Mouse (Mus musculus) forebrain, embryonic 11.5 days (tissue): Measurements from ENCODE around the gene Lamb2. TPM values are rescaled to one million over a fixed set of nuclear protein-coding genes. Genes with fewer than 3 reads are reported as not detected.
A peak's percentile ranks its signal among the peaks of the same experiment; 100 is the strongest.

Experiments
- ATAC-seq: fragments of 200-750 bp; cut with Nextera tagmentation; replicated peaks from 2 replicates; pipeline ENCODE4 v1.8.0; 2017; ENCODE audit warnings: moderate TSS enrichment; ENCODE audit not compliant: low FRiP score
- DNase-seq: peaks from one replicate; pipeline ENCODE4 v3.0.0-alpha.2; 2017; ENCODE audit warnings: low spot score
- H3K27ac ChIP-seq: fragments of 300-500 bp; sonication (generic); 2 replicates; pipeline ENCODE4 v1.5.1; 2014; ENCODE audit warnings: low read depth, low read length
- H3K27me3 ChIP-seq: fragments of 300-500 bp; sonication (generic); 2 replicates; pipeline ENCODE4 v1.6.1; 2014; ENCODE audit warnings: mild to moderate bottlenecking, low read length, mixed read lengths; ENCODE audit not compliant: control insufficient read depth, insufficient read depth
- H3K36me3 ChIP-seq: fragments of 300-500 bp; sonication (generic); 2 replicates; pipeline ENCODE4 v1.6.1; 2014; ENCODE audit warnings: mild to moderate bottlenecking, low read length, moderate library complexity, mixed read lengths; ENCODE audit not compliant: control insufficient read depth, insufficient read depth
- H3K4me1 ChIP-seq: fragments of 300-500 bp; sonication (generic); replicated peaks from 2 replicates; pipeline ENCODE4 v1.6.1; 2014; ENCODE audit warnings: low read length, mixed read lengths; ENCODE audit not compliant: control insufficient read depth, insufficient read depth
- H3K4me2 ChIP-seq: fragments of 300-500 bp; sonication (generic); 2 replicates; pipeline ENCODE4 v1.6.1; 2014; ENCODE audit warnings: low read depth, mild to moderate bottlenecking, low read length, moderate library complexity, mixed read lengths; ENCODE audit not compliant: severe bottlenecking
- H3K4me3 ChIP-seq: fragments of 300-500 bp; sonication (generic); 2 replicates; pipeline ENCODE4 v1.5.1; 2014; ENCODE audit warnings: low read depth, low read length
- H3K9ac ChIP-seq: fragments of 300-500 bp; sonication (generic); 2 replicates; pipeline ENCODE4 v1.6.1; 2014; ENCODE audit warnings: low read length
- H3K9me3 ChIP-seq: fragments of 300-500 bp; sonication (generic); 2 replicates; pipeline ENCODE4 v1.6.1; 2016; ENCODE audit warnings: low read length, mixed read lengths; ENCODE audit not compliant: control insufficient read depth
- WGBS: fragments of 180-500 bp; shearing (Covaris S2); extraction: QIAGEN DNeasy Blood & Tissue Kit; methylation state at CpG from one replicate; pipeline ENCODE4 v1.1.7; 2014; 5-methylcytosine and 5-hydroxymethylcytosine counted together
- polyA plus RNA-seq: library from polyadenylated mRNA; unstranded; fragments of >200 nt; fragmentation: Nextera tagmentation; extraction: Ambion mirVana; gene quantifications from 2 replicates; pipeline ENCODE4 v1.2.1, GENCODE M21; 2014

Lamb2 gene
- polyA plus RNA-seq, 1 experiment from 2014 or later, result 40.9 TPM

- Histone ChIP-seq H3K4me2 (peak overlapping the region; percentile 95), H3K27me3 (no peaks in the 10 kb centered on the region), H3K36me3 (peaks cover 3% of the 10 kb centered on the region; the same call in 1 of the 2 replicates), H3K4me3 (peak overlapping the region; percentile 19), H3K27ac (peak overlapping the region; percentile 88), H3K9ac (peak overlapping the region; percentile 47), H3K4me1 (peaks cover 22% of the 10 kb centered on the region), H3K9me3 (no peaks in the 10 kb centered on the region)
- 54% methylated on average over 21 of the region's 21 CpGs for WGBS
- DNase-seq (peak; percentile 81), ATAC-seq (peak; percentile 74)
Measured at GRCm38 (mm10) chr9:108450292-108451169, 29.0 kb upstream of the Lamb2 start.

- H3K36me3 ChIP-seq, result peaks cover 3% of the 10 kb centered on the region; the same call in 1 of the 2 replicates
- peaks cover 22% of the 10 kb centered on the region for H3K4me1 ChIP-seq
- no peak for ATAC-seq
- peak; percentile 56 for DNase-seq
- WGBS, result 83% methylated on average over 6 of the region's 6 CpGs
- H3K9me3 ChIP-seq, result no peaks in the 10 kb centered on the region
- H3K27me3 ChIP-seq, result no peaks in the 10 kb centered on the region
- H3K27ac ChIP-seq, result peak overlapping the region; percentile 88
- H3K4me2 ChIP-seq, result peak overlapping the region; percentile 95
- no peak overlapping the region; the same call in 1 of the 2 replicates for H3K9ac ChIP-seq
- peak overlapping the region; percentile 19; the same call in 1 of the 2 replicates for H3K4me3 ChIP-seq
Measured at GRCm38 (mm10) chr9:108451170-108451493, 28.4 kb upstream of the Lamb2 start.

- no peak for DNase-seq
- Histone ChIP-seq H3K9ac (peak overlapping the region; percentile 68), H3K27me3 (no peaks in the 10 kb centered on the region), H3K9me3 (no peaks in the 10 kb centered on the region), H3K4me3 (peak overlapping the region; percentile 55), H3K27ac (peak overlapping the region; percentile 5; the same call in 1 of the 2 replicates), H3K36me3 (peaks cover 3% of the 10 kb centered on the region; the same call in 1 of the 2 replicates), H3K4me2 (peak overlapping the region; percentile 95), H3K4me1 (peaks cover 22% of the 10 kb centered on the region)
- 46% methylated on average over 6 of the region's 6 CpGs for WGBS
- no peak for ATAC-seq
Measured at GRCm38 (mm10) chr9:108451519-108452160, 27.9 kb upstream of the Lamb2 start.

- no peaks in the 10 kb centered on the region for H3K9me3 ChIP-seq
- no peaks in the 10 kb centered on the region for H3K27me3 ChIP-seq
- peak; percentile 73 for ATAC-seq
- DNase-seq, result peak; percentile 97
- peaks cover 3% of the 10 kb centered on the region; the same call in 1 of the 2 replicates for H3K36me3 ChIP-seq
- peaks cover 22% of the 10 kb centered on the region for H3K4me1 ChIP-seq
- peak overlapping the region; percentile 95 for H3K4me2 ChIP-seq
- WGBS, result under 1% methylated on average over 40 of the region's 40 CpGs
- peak overlapping the region; percentile 5; the same call in 1 of the 2 replicates for H3K27ac ChIP-seq
- peak overlapping the region; percentile 55 for H3K4me3 ChIP-seq
- H3K9ac ChIP-seq, result peak overlapping the region; percentile 68
Measured at GRCm38 (mm10) chr9:108452291-108452906, 27.1 kb upstream of the Lamb2 start.

GRCm38 (mm10) chr9:108452911-108453310, 26.6 kb upstream of the Lamb2 start:
- Histone ChIP-seq H3K4me2 (peak overlapping the region; percentile 95), H3K4me1 (peaks cover 22% of the 10 kb centered on the region), H3K36me3 (peaks cover 3% of the 10 kb centered on the region; the same call in 1 of the 2 replicates), H3K27ac (no peak overlapping the region), H3K4me3 (peak overlapping the region; percentile 55), H3K9ac (peak overlapping the region; percentile 68), H3K27me3 (no peaks in the 10 kb centered on the region), H3K9me3 (no peaks in the 10 kb centered on the region)
- no peak for ATAC-seq
- 50% methylated on average over 6 of the region's 6 CpGs for WGBS
- DNase-seq, result no peak

- no peak for ATAC-seq
- WGBS, result 81% methylated on average over 4 of the region's 4 CpGs
- no peak for DNase-seq
- H3K4me2 ChIP-seq, result no peak overlapping the region
- peaks cover 22% of the 10 kb centered on the region for H3K4me1 ChIP-seq
- no peaks in the 10 kb centered on the region for H3K9me3 ChIP-seq
- H3K27me3 ChIP-seq, result no peaks in the 10 kb centered on the region
- H3K36me3 ChIP-seq, result no peaks in the 10 kb centered on the region
- no peak overlapping the region for H3K4me3 ChIP-seq
- no peak overlapping the region for H3K27ac ChIP-seq
- no peak overlapping the region for H3K9ac ChIP-seq
Measured at GRCm38 (mm10) chr9:108453458-108453857, 26.1 kb upstream of the Lamb2 start.

- 85% methylated on average over 6 of the region's 6 CpGs for WGBS
- Histone ChIP-seq H3K27me3 (no peaks in the 10 kb centered on the region), H3K36me3 (no peaks in the 10 kb centered on the region), H3K4me3 (no peak overlapping the region), H3K27ac (no peak overlapping the region), H3K4me1 (peaks cover 17% of the 10 kb centered on the region), H3K4me2 (no peak overlapping the region), H3K9me3 (no peaks in the 10 kb centered on the region), H3K9ac (no peak overlapping the region)
- ATAC-seq, result no peak
- no peak for DNase-seq
Measured at GRCm38 (mm10) chr9:108454429-108454828, 25.1 kb upstream of the Lamb2 start.

GRCm38 (mm10) chr9:108455747-108456571, 23.6 kb upstream of the Lamb2 start:
- 83% methylated on average over 12 of the region's 12 CpGs for WGBS
- no peak overlapping the region for H3K4me2 ChIP-seq
- DNase-seq (no peak), ATAC-seq (no peak)
- H3K4me1 ChIP-seq, result peaks cover 9% of the 10 kb centered on the region; the same call in 1 of the 2 replicates
- no peak overlapping the region for H3K27ac ChIP-seq
- H3K9me3 ChIP-seq, result no peaks in the 10 kb centered on the region
- H3K9ac ChIP-seq, result no peak overlapping the region
- no peaks in the 10 kb centered on the region for H3K36me3 ChIP-seq
- H3K27me3 ChIP-seq, result no peaks in the 10 kb centered on the region
- H3K4me3 ChIP-seq, result no peak overlapping the region
